Mouse (Mus musculus) erythroblast, embryonic 14.5 days (primary cell): ENCODE results near the gene Zfyve21. TPM values are rescaled to one million over a fixed set of nuclear protein-coding genes. Genes with fewer than 3 reads are reported as not detected.

ENCODE experiments used
- H3K27me3 ChIP-seq: 2 replicates; pipeline ENCODE4 v1.6.1; 2012; ENCODE audit warnings: inconsistent platforms; ENCODE audit not compliant: control insufficient read depth
- H3K36me3 ChIP-seq: 2 replicates; pipeline ENCODE4 v1.6.1; 2012; ENCODE audit warnings: mild to moderate bottlenecking, inconsistent platforms; ENCODE audit not compliant: control insufficient read depth
- H3K4me1 ChIP-seq: 2 replicates; pipeline ENCODE4 v1.6.1; 2012; ENCODE audit warnings: inconsistent platforms; ENCODE audit not compliant: control insufficient read depth
- H3K4me3 ChIP-seq: replicated peaks from 2 replicates; pipeline ENCODE3; 2012; ENCODE audit warnings: moderate library complexity, mild to moderate bottlenecking, inconsistent platforms
- H3K9me3 ChIP-seq: 2 replicates; pipeline ENCODE4 v1.6.1; 2012; ENCODE audit warnings: low read length, inconsistent platforms, mixed read lengths; ENCODE audit not compliant: control insufficient read depth
- GATA1 ChIP-seq: IDR thresholded peaks from 2 replicates; pipeline ENCODE4 v1.6.1; 2012; ENCODE audit warnings: low read length, inconsistent platforms, mixed read lengths
- TAL1 ChIP-seq: IDR thresholded peaks from 3 replicates; pipeline ENCODE4 v1.6.1; 2012; ENCODE audit warnings: low read length, inconsistent platforms, mixed read lengths
- polyA plus RNA-seq: library from polyadenylated mRNA; stranded (reverse); fragments of >175 nt; gene quantifications from 2 replicates; pipeline ENCODE4 v1.2.3, GENCODE M21; 2012

Zfyve21 gene
- polyA plus RNA-seq, 1 experiment = 1.7 TPM

DNA sequence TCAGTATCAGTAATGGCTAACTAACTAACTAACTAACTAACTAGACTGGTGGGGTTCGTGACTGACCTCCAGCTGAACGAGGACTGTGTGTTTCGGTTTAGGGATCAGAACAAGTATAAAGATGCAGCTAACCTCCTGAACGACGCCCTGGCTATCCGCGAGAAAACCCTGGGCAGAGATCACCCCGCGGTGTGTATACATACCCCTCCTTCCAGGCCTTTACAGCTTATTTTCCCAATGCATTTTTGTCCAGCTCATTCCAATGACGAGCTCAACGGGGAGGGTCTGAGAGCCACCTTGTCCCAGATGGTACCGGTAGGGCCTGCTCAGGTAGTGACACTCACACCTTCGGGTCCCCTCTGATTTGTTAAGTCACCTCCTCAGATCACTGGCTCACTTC, 36.1 kb upstream of the Zfyve21 start:
- TF ChIP-seq GATA1 = no peak
- peaks cover 6% of the 10 kb centered on the region for H3K9me3 ChIP-seq
- no peak overlapping the region for H3K4me3 ChIP-seq
- no peaks in the 10 kb centered on the region for H3K27me3 ChIP-seq
- peaks cover 96% of the 10 kb centered on the region for H3K36me3 ChIP-seq
- no peaks in the 10 kb centered on the region for H3K4me1 ChIP-seq

GRCm38 (mm10) chr12:111779544-111779943, 34.4 kb upstream of the Zfyve21 start:
- peaks cover 6% of the 10 kb centered on the region for H3K9me3 ChIP-seq
- no peak overlapping the region for H3K4me3 ChIP-seq
- H3K36me3 ChIP-seq = peaks cover 95% of the 10 kb centered on the region
- peaks cover 5% of the 10 kb centered on the region for H3K4me1 ChIP-seq
- H3K27me3 ChIP-seq = no peaks in the 10 kb centered on the region
- no peak for TF ChIP-seq GATA1
- TF ChIP-seq TAL1 = no peak

DNA sequence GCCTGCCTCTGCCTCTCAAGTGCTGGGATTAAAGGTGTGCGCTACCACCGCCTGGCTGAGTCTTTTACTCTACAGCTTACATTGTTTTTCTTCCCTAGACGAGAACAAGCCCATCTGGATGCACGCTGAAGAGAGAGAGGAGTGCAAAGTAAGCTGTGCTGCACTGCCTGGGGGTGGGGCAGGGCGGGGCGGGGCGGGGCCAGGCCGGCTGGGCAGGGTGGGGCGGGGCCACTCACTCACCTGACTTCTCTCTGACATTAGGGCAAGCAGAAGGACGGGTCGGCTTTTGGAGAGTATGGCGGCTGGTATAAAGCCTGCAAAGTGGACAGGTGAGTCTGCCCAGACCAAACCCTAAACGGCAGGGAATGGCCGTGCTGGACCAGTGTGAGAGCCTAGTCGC, 28.8 kb upstream of the Zfyve21 start:
- TF ChIP-seq TAL1 = no peak
- no peak for TF ChIP-seq GATA1
- H3K9me3 ChIP-seq = no peaks in the 10 kb centered on the region
- H3K27me3 ChIP-seq = no peaks in the 10 kb centered on the region
- peaks cover 93% of the 10 kb centered on the region for H3K36me3 ChIP-seq
- no peak overlapping the region for H3K4me3 ChIP-seq
- H3K4me1 ChIP-seq = peaks cover 26% of the 10 kb centered on the region

DNA sequence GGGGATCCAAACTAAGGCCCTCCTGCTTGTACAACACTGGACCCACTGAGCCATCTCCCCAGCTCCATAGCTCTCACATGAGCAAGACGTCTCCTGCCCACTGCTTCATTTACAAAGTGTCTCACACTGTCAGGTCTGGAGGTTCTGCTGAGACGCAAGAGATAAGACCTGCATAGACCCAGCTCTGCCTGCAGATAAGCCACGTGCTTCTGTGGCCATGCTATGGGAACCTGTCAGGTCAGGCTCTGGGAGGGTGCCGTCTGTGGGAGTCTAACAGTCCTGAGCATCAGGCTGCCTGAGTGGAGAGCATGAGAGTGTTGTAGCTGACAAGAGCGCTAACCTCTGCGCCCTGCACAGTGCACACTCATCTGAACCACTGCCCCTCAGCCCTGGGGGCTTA, 27.0 kb upstream of the Zfyve21 start:
- peaks cover 26% of the 10 kb centered on the region for H3K4me1 ChIP-seq
- H3K4me3 ChIP-seq = no peak overlapping the region
- no peaks in the 10 kb centered on the region for H3K27me3 ChIP-seq
- TF ChIP-seq GATA1 = no peak
- no peak for TF ChIP-seq TAL1
- H3K9me3 ChIP-seq = no peaks in the 10 kb centered on the region
- H3K36me3 ChIP-seq = peaks cover 92% of the 10 kb centered on the region

DNA sequence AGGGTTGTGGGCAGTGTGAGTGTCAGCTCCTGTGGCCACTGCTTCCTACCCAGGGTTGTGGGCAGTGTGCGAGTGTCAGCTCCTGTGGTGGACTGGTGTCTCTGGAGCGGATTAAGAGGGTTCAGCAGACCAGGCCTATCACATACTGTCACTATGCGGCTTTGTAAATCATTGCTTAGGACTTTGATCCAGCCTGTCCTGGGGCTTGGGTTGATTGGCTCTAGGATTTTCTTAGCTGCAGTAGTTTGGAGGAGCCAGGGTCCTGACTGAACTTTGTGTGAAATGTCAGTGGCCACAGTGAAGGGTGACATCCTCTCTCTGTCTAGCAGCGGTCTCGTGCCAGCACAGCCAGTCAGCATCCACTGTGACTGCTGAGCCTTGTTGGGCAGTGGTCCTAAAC, 23.9 kb upstream of the Zfyve21 start:
- TF ChIP-seq TAL1 (no peak), GATA1 (no peak)
- Histone ChIP-seq H3K27me3 (no peaks in the 10 kb centered on the region), H3K36me3 (peaks cover 93% of the 10 kb centered on the region), H3K9me3 (no peaks in the 10 kb centered on the region), H3K4me1 (peaks cover 34% of the 10 kb centered on the region), H3K4me3 (no peak overlapping the region)

DNA sequence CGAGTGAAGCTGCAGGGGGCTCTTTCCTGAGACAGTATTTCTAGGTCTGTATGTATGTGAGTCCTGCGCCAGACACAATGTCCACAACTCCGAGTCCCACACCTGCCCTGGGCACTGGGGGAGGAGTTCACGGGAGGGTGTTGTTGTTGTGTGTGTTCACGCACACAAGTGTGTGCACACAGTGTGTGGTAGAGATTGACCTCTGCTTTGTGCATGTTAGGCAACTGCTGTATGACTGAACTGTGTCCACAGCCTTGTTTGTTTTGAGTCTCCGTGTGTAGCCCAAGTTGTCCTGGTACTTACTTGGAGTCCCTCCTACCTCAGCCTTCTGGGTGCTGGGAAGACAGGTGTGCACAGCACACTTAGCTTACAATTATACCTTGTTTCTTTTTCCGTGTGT, 23.3 kb upstream of the Zfyve21 start:
- H3K27me3 ChIP-seq = no peaks in the 10 kb centered on the region
- TF ChIP-seq GATA1 = no peak
- no peaks in the 10 kb centered on the region for H3K9me3 ChIP-seq
- H3K4me1 ChIP-seq = peaks cover 31% of the 10 kb centered on the region
- peaks cover 94% of the 10 kb centered on the region for H3K36me3 ChIP-seq
- H3K4me3 ChIP-seq = no peak overlapping the region

- Histone ChIP-seq H3K4me3 (no peak overlapping the region), H3K9me3 (no peaks in the 10 kb centered on the region), H3K36me3 (peaks cover 94% of the 10 kb centered on the region), H3K27me3 (no peaks in the 10 kb centered on the region), H3K4me1 (peaks cover 25% of the 10 kb centered on the region)
- no peak for TF ChIP-seq TAL1
- TF ChIP-seq GATA1 = no peak
Measured at GRCm38 (mm10) chr12:111791474-111792104, 22.4 kb upstream of the Zfyve21 start.

GRCm38 (mm10) chr12:111794102-111794501, 19.9 kb upstream of the Zfyve21 start:
- Histone ChIP-seq H3K9me3 (no peaks in the 10 kb centered on the region), H3K4me3 (no peak overlapping the region), H3K4me1 (peaks cover 18% of the 10 kb centered on the region), H3K36me3 (peaks cover 90% of the 10 kb centered on the region), H3K27me3 (no peaks in the 10 kb centered on the region)
- no peak for TF ChIP-seq GATA1
- no peak for TF ChIP-seq TAL1

GRCm38 (mm10) chr12:111794526-111795179, 19.3 kb upstream of the Zfyve21 start:
- Histone ChIP-seq H3K9me3 (no peaks in the 10 kb centered on the region), H3K36me3 (peaks cover 89% of the 10 kb centered on the region), H3K4me1 (peaks cover 18% of the 10 kb centered on the region), H3K27me3 (no peaks in the 10 kb centered on the region), H3K4me3 (no peak overlapping the region)
- TF ChIP-seq TAL1 (no peak), GATA1 (no peak)
